Mouse (Mus musculus) midbrain, embryonic 16.5 days (tissue): ENCODE measurements at regions not wholly inside any gene's neighbourhood (a gene's known extent, or its start where the extent isn't known, plus 50 kb on each side); places are given as distances from the start of the nearest gene placed in this dataset.
A peak's percentile ranks its signal among the peaks of the same experiment; 100 is the strongest.

ENCODE experiments used
- ATAC-seq: fragments of 200-750 bp; cut with Nextera tagmentation; 2 replicates; pipeline ENCODE4 v1.8.0; 2017; ENCODE audit warnings: moderate TSS enrichment
- H3K27ac ChIP-seq: fragments of 300-500 bp; sonication (generic); 2 replicates; pipeline ENCODE4 v1.5.1; 2014; ENCODE audit warnings: mild to moderate bottlenecking, low read length, mixed read lengths
- H3K27me3 ChIP-seq: fragments of 300-500 bp; sonication (generic); 2 replicates; pipeline ENCODE4 v1.6.1; 2014; ENCODE audit warnings: low read depth, low read length, mixed read lengths; ENCODE audit not compliant: control insufficient read depth, insufficient read depth
- H3K36me3 ChIP-seq: fragments of 300-500 bp; sonication (generic); 2 replicates; pipeline ENCODE4 v1.6.1; 2014; ENCODE audit warnings: mild to moderate bottlenecking, low read length, moderate library complexity, mixed read lengths; ENCODE audit not compliant: control insufficient read depth, insufficient read depth
- H3K4me1 ChIP-seq: fragments of 300-500 bp; sonication (generic); 2 replicates; pipeline ENCODE4 v1.6.1; 2014; ENCODE audit warnings: mild to moderate bottlenecking, low read length, mixed read lengths; ENCODE audit not compliant: control insufficient read depth, insufficient read depth
- H3K4me2 ChIP-seq: fragments of 300-500 bp; sonication (generic); 2 replicates; pipeline ENCODE4 v1.6.1; 2014; ENCODE audit warnings: mild to moderate bottlenecking, low read length, mixed read lengths
- H3K4me3 ChIP-seq: fragments of 300-500 bp; sonication (generic); 2 replicates; pipeline ENCODE4 v1.5.1; 2014; ENCODE audit warnings: low read depth, mild to moderate bottlenecking, low read length, moderate library complexity, mixed read lengths
- H3K9ac ChIP-seq: fragments of 300-500 bp; sonication (generic); 2 replicates; pipeline ENCODE4 v1.6.1; 2014; ENCODE audit warnings: low read depth, low read length, mixed read lengths
- H3K9me3 ChIP-seq: fragments of 300-500 bp; sonication (generic); replicated peaks from 2 replicates; pipeline ENCODE4 v1.6.1; 2014; ENCODE audit warnings: mild to moderate bottlenecking, low read length, mixed read lengths; ENCODE audit not compliant: control insufficient read depth, poor library complexity, severe bottlenecking
- WGBS: fragments of 180-500 bp; shearing (Covaris S2); extraction: QIAGEN DNeasy Blood & Tissue Kit; methylation state at CpG from one replicate; pipeline ENCODE4 v1.1.7; 2014; 5-methylcytosine and 5-hydroxymethylcytosine counted together

DNA sequence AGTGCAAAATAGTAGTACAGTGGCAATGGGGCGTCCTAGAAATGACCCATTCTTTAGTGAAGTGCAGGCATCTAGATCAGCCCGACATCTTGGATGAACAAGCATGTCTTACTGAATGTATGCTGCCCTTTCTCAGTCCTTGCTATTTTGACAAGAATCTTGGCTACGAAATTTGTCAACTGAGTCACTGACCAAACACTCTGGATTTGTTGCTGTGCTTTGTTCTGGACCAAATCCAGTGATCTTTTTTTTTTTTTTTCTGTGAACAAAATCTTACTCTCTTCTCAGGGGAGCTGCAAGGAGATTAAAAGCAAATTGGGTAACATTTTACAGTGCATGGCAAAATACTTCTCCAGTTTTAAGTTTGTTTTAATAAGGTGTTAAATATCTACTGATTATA, 320.9 kb upstream of the Adgrl4 start:
- Histone ChIP-seq H3K9me3 (no peaks in the 10 kb centered on the region), H3K4me2 (no peak overlapping the region), H3K27me3 (no peaks in the 10 kb centered on the region), H3K36me3 (no peaks in the 10 kb centered on the region), H3K9ac (no peak overlapping the region), H3K4me3 (no peak overlapping the region), H3K27ac (no peak overlapping the region), H3K4me1 (no peaks in the 10 kb centered on the region)
- WGBS: 37% methylated on average over 3 of the region's 3 CpGs
- no peak for ATAC-seq

DNA sequence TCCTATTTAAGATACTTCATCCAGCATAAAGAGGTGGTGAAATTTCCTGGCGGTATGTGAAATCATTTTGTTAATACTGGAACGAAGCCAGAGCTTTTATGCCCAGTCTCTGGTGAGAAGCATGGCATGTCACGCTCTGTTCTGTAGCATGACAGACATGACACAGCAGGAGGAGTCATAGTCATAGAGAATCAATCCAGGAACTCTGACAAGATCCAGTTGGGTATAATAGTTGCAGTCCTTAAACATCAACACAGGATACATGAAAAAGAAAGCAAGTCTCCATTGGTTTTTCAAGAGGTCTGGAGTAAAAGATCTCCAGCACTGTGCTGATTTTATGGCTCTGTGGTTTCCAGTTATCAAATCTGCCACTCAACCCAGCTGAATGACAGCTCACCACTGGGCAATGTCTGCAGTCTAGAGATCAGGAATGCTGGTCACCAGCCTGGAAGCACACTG, 320.1 kb upstream of the Adgrl4 start:
- Histone ChIP-seq H3K9ac (no peak overlapping the region), H3K9me3 (no peaks in the 10 kb centered on the region), H3K4me1 (no peaks in the 10 kb centered on the region), H3K27ac (no peak overlapping the region), H3K27me3 (no peaks in the 10 kb centered on the region), H3K4me2 (no peak overlapping the region), H3K36me3 (no peaks in the 10 kb centered on the region), H3K4me3 (no peak overlapping the region)
- 20% methylated on average over 3 of the region's 3 CpGs for WGBS
- peak; percentile 45; the same call in 1 of the 2 replicates for ATAC-seq

DNA sequence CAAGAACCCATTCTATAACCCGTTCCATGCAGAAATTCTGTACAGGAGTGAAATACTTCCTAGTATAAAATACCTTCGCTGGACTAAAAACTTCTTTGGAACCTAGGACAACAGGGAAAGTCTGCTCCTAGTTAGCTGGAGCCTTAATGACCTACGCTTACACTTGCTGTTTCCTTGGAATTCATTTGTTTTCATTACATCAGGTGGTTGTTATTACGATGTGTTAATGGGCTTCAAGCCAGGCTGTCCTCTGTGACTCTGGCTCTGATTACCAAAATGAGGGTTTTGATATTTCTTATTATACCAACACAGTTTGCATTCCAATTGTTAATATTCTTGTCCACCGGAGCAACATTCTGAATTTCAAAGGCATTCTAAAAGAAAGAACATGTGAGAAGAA, 313.6 kb upstream of the Adgrl4 start:
- Histone ChIP-seq H3K27me3 (no peaks in the 10 kb centered on the region), H3K27ac (no peak overlapping the region), H3K4me1 (no peaks in the 10 kb centered on the region), H3K36me3 (no peaks in the 10 kb centered on the region), H3K9me3 (no peaks in the 10 kb centered on the region), H3K4me2 (no peak overlapping the region), H3K9ac (no peak overlapping the region), H3K4me3 (no peak overlapping the region)
- 79% methylated on average over 5 of the region's 5 CpGs for WGBS
- ATAC-seq: no peak

DNA sequence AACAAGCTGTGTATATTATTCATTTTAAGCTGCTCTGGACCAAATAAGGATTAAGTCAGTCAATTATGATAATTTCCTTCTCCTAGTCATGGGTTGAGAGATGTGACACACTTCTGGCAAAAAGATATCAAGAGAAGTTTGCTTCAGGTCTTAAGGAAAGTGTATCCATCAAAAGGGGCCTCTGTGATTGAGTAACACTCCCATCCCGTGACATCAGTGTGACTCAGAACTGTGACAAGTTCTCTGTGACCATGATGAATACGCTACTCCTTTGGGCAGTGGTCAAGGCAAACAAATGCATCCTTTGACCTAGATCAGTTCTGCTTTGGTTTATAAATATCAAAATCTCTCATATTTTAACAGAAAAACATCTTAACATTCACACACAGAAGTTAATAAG, 290.8 kb upstream of the Adgrl4 start:
- H3K4me2 ChIP-seq: no peak overlapping the region
- H3K4me1 ChIP-seq: no peaks in the 10 kb centered on the region
- 91% methylated on average over 2 of the region's 2 CpGs for WGBS
- no peaks in the 10 kb centered on the region for H3K9me3 ChIP-seq
- no peak for ATAC-seq
- H3K36me3 ChIP-seq: no peaks in the 10 kb centered on the region
- H3K27me3 ChIP-seq: no peaks in the 10 kb centered on the region
- no peak overlapping the region for H3K9ac ChIP-seq
- H3K4me3 ChIP-seq: no peak overlapping the region
- no peak overlapping the region for H3K27ac ChIP-seq

DNA sequence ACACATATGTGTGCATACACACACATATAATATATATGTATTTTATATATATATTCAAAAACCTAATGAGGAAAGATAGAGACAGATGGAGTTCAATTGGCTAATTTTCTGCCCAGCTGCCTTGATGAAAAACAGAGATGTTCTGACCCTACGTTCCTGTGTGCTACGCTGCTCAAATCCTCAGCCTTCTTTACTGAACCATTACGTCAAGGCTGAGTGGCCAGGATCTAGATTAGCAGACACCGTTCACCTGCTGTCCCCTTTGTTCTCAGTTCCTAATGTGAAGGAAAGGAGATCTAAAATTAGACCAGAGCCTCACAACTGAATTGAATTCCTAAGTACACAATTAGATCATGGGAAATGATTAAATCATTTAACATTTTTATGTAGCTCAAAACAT, 284.3 kb upstream of the Adgrl4 start:
- Histone ChIP-seq H3K9ac (no peak overlapping the region), H3K4me3 (no peak overlapping the region), H3K27me3 (no peaks in the 10 kb centered on the region), H3K4me2 (no peak overlapping the region), H3K36me3 (no peaks in the 10 kb centered on the region), H3K27ac (no peak overlapping the region), H3K4me1 (no peaks in the 10 kb centered on the region), H3K9me3 (no peaks in the 10 kb centered on the region)
- 14% methylated on average over 4 of the region's 4 CpGs for WGBS
- no peak for ATAC-seq

DNA sequence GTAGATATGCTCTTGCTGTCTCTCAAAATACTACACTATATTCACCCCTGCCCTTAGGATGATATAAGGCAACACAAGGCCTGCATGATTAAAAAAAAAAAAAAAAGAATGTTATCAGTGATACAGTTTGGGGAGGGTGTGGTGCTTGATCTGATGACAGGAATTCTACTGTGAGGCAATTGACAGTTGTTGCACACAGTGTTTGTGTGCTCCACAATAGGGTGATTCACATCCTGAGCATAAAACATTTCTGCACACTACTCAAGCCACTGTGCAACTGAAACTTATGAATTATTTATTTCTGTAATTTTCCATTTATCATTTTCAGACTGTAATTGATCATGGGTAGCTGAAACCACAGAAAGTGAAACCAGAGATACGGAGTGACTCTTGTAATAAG, 277.2 kb upstream of the Adgrl4 start:
- H3K4me1 ChIP-seq: no peaks in the 10 kb centered on the region
- ATAC-seq: no peak
- H3K27ac ChIP-seq: no peak overlapping the region
- WGBS: 71% methylated on average over 1 of the region's 1 CpGs
- no peak overlapping the region for H3K4me3 ChIP-seq
- H3K36me3 ChIP-seq: no peaks in the 10 kb centered on the region
- no peak overlapping the region for H3K4me2 ChIP-seq
- H3K9ac ChIP-seq: no peak overlapping the region
- H3K27me3 ChIP-seq: no peaks in the 10 kb centered on the region
- no peaks in the 10 kb centered on the region for H3K9me3 ChIP-seq

DNA sequence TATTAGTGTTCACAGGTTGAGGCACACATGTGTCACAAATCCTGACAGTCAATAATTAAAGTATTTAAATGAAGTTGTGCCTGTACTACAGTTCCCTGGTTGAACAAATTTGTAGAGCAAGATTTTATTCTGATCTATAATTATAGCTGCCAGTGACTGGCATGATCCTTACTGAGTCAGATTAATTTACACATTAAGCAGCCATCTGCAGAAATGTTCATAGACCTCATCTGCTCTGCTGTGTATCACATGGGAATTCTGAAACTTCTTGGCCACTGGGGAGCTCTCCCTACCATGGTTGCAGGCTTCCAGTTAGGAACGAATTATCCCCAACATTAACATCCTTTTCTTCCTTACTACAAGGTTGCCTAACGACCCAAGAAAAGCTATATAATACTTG, 255.6 kb upstream of the Adgrl4 start:
- Histone ChIP-seq H3K4me2 (no peak overlapping the region), H3K9ac (no peak overlapping the region), H3K36me3 (no peaks in the 10 kb centered on the region), H3K4me3 (no peak overlapping the region), H3K4me1 (no peaks in the 10 kb centered on the region), H3K27ac (no peak overlapping the region), H3K27me3 (no peaks in the 10 kb centered on the region), H3K9me3 (no peaks in the 10 kb centered on the region)
- WGBS: 58% methylated on average over 2 of the region's 2 CpGs
- ATAC-seq: no peak

DNA sequence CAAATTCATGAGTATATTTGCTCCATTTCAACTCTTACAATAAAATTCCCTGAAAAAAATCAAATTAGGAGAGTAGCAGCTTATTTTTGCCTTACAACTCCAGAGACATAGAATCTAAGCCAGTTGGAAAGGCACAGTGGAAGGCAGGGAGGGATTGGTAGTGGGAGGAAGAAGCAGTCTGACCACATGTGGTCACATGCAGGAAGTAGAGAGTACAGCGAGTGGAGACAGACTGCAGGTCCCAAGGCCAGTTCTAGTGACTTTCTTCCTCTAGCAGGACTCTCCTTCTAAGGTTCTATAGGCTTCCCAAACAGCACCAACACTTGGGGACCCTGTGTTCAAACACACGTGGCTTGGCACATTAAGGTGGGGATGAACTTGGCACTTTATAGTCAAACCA, 245.6 kb upstream of the Adgrl4 start:
- H3K9ac ChIP-seq: no peak overlapping the region
- no peak overlapping the region for H3K27ac ChIP-seq
- no peak overlapping the region for H3K4me3 ChIP-seq
- no peaks in the 10 kb centered on the region for H3K27me3 ChIP-seq
- WGBS: 78% methylated on average over 2 of the region's 2 CpGs
- H3K9me3 ChIP-seq: no peaks in the 10 kb centered on the region
- no peaks in the 10 kb centered on the region for H3K4me1 ChIP-seq
- H3K4me2 ChIP-seq: no peak overlapping the region
- H3K36me3 ChIP-seq: no peaks in the 10 kb centered on the region
- ATAC-seq: no peak

DNA sequence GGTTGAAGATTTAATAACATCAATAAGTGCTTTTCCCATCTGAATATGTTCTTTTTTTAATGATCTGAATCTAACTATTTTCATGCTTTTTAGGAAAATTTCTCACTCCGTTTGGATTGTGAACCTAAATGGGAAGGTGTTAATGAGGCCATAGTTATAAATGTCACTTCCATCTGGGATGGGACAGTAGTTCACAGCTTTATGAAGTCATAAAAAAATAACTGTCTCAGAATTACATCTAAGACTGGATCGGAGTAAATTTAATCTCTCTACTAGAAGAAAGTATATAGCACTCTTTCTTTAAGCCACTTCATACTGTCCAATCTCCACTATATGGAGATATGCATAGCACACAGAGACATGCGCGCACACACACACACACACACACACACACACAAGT, 226.7 kb upstream of the Adgrl4 start:
- Histone ChIP-seq H3K4me1 (no peaks in the 10 kb centered on the region), H3K4me3 (no peak overlapping the region), H3K9me3 (no peaks in the 10 kb centered on the region), H3K36me3 (no peaks in the 10 kb centered on the region), H3K9ac (no peak overlapping the region), H3K27ac (no peak overlapping the region), H3K4me2 (no peak overlapping the region), H3K27me3 (no peaks in the 10 kb centered on the region)
- 93% methylated on average over 4 of the region's 4 CpGs for WGBS
- no peak for ATAC-seq
